Mouse (Mus musculus) kidney, postnatal 4 days (tissue): ENCODE measurements around the gene Uvrag.
A peak's percentile ranks its signal among the peaks of the same experiment; 100 is the strongest.

ENCODE experiments used
- DNase-seq, 2 experiments: peaks; one replicate each; pipeline ENCODE4 v3.0.0; 2021; ENCODE audit warnings: mixed read lengths in 2 of 2

Uvrag gene

DNA sequence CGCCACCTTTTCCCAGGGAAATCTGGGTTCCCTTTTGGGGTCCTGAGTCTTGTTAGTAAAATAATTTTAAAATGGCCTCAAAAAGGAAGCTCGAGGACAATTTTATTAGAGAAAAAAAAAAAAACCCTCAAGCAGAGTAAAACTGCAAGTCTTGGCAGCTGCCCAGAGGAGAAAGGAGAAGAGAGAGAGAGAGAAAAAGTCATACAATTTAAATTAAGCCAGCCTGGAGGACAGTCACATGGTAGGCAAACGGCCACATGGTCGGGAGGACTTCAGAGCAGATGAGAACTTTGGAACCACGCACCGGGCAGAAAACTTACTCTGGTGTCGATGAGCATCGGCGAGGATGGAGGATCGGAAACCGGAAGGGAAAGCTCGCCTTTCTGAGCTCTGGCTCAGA is 269.1 kb downstream of the Uvrag start:
- peak in 1 of 2 experiments; percentile 51 for DNase-seq

GRCm38 (mm10) chr7:98870791-98871190 is 270.1 kb downstream of the Uvrag start:
- no peak for DNase-seq

DNA sequence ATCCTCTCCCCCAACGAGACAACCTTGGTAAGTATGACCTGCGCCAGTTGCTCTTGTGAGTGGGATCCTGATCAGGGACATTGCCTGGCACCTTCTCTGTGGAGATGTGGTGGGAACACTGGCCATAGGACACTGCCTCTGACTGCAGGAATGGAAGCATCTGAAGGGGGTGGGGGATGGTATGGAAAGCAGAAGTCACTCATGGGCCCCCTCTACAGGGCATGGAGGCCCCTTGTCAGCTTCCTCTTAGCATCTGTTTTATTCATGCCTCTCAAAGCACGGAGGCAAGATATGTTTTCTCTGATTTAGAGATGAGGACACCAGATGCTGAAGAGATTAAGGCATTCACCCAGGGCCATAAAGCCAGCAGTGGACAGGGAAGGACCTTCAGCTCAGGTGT is 271.9 kb downstream of the Uvrag start:
- DNase-seq = no peak

GRCm38 (mm10) chr7:98867794-98868150 is 273.2 kb downstream of the Uvrag start:
- DNase-seq = no peak

DNA sequence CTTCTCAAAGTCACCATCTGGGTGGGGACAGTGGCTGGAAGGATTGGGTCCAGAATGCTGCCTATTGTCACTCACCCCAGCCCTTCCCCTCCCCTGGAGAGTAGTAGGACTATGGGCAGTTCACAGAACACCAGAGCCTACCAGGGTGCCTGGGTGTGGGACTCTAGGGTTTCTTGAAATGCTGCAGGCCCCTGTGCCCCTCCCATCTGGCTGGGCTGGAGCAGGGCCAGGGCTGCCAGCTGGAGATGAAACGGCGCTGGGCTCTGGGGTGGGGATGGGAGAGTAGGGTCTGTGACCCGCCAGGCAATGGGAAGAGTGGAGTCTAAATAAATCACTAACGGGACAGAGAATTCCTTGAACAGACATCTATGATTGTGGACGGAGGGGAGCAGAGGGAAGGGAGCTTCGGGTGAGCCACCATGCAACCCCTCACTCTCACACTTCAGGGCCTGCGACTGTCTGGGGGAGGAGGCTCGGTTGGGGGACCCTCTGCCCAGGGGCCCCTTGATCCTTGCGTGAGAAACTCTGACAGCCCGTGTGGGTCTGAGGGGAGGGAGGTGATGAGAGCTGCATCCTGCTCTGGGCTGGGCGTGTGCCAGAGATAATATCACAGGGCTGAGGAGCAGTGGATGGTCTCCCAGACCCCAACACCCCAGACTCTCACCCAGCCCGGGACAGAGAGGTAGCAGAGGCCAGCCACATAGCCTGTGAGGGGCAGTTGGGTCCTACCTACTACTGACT is 273.7 kb downstream of the Uvrag start:
- DNase-seq = peak; percentile 55 to 71

DNA sequence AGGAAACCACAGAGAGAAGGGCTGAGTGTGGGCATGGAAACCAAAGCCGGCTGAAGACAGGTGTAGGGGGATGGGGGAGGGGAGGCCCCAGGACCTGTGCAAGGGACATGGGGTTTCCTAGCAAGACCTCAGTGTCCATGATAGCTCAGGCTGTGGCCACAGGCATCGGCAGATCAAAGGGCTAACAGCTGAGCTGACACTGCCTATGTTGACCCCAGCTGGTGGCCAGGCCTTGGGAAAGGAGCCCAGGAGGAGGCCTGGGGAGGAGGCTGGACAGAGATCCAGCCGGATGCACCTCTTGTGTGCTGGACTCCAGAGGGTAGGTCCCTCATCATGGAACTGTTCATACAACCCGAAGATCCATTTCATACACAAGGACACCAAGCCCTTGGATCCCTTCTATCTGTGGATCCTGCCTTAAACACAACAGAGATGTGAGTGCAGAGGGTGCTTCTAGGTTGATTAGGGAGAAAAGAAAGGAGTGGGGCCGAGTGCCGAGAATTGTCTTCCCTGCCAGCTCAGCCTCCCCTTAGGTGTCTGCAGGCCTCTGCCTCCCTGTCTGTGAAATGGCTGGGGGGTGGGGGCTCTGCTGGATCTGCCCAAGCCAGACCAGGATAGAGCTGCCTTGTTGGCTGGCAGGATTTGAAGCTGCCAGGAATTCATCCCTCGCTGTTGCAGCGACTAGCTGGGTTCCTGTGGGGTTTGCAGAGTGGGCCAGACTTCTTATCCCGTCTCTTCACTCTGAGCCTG is 276.8 kb downstream of the Uvrag start:
- peak in 1 of 2 experiments; percentile 43 for DNase-seq

DNA sequence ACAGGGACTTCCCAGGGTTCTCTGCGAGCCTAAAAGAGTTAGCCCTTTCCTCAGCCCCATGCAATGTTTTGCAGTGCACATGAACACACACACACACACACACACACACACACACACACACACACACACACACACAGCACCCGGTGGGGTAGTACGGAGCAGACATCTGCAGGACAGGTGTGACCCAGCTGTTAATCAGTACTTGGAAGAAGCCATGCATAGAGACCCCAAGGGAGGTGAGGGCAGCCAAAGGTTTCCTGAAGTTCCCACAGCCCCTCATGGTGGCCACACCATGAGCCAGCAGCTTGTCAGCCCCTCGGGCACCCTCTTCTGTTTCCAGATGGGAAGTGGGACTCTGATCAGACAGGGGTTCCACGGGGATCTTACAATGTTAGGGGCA is 277.9 kb downstream of the Uvrag start:
- DNase-seq = no peak

DNA sequence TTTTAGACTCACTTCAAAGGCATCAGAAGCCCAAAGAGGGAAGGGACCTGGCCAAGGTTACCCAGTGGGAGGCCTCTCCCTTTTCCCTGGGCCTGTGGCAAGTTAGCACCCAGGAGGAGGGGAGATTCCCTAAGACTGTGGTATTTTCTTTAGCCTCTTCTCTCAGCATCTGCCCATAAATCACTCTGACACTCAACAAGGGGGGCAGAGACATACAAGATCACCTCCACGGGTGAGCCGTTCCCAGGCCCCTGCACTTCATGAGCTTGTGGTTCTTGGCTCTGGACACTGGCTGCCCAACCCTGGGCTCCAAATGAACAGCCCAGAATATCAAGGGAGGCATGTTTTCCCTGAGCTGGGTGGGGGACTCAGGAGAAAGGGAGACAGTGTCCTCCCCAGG is 279.9 kb downstream of the Uvrag start:
- no peak for DNase-seq

- DNase-seq = no peak
Measured at GRCm38 (mm10) chr7:98857094-98857493, 283.8 kb downstream of the Uvrag start.

DNA sequence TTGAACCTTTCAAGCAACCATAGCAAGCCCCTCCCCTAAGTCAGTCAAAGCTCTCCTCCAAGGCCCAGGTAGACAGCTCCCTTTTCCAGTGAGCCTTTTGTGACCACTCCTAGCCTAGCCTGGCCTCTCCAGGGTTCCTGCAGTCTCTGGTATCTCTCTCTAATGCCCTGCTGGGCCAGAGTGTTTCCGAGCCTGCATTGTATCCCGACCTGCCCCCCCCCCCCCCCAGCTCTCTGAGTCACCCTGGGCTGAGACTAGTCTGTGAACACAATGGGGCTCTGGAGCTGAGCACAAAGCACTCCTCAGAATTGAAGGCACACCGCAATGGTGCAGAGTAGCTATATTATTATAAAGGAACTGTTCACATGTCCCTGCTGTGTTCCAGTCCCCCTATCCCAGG is 284.8 kb downstream of the Uvrag start:
- no peak for DNase-seq

DNA sequence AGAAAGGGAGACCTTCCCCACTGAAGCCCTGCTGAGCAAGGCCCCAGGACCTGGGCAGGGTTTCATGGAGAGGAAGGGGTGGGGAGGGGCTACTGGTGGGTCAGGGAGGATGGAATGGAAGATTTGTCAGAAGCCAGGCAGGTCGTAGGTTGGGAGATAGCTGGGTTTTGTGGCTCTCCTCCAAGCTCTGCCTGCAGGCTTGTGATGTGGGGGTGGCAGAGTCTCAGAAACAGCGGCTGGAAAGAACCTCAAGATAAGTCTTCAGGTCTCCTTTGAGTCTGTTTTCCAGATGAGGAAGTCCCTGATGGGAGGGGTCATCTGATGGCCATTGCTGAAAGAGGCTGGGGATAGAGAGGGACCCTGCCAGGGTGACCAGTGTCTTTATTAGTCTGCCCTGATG is 285.6 kb downstream of the Uvrag start:
- DNase-seq = no peak

DNA sequence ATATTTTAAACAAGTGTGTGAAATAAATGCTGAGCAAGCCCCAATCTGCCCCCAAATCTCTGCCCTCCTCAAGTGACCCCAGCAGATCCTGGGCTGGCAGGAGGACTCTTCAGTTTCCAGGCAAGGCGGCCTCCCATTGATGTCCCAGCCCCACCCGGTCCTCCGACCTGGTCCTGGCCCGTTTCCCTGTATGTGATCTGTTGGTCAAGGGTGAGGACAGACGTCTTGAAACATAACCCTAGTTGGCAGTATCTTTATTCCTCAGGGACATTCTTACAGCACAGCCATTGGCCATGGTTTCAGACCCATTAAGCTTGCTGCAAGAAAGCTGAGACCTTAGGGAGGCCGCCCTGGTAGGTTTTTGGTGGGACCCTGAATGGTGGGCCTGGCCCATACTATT is 287.1 kb downstream of the Uvrag start:
- no peak for DNase-seq

DNA sequence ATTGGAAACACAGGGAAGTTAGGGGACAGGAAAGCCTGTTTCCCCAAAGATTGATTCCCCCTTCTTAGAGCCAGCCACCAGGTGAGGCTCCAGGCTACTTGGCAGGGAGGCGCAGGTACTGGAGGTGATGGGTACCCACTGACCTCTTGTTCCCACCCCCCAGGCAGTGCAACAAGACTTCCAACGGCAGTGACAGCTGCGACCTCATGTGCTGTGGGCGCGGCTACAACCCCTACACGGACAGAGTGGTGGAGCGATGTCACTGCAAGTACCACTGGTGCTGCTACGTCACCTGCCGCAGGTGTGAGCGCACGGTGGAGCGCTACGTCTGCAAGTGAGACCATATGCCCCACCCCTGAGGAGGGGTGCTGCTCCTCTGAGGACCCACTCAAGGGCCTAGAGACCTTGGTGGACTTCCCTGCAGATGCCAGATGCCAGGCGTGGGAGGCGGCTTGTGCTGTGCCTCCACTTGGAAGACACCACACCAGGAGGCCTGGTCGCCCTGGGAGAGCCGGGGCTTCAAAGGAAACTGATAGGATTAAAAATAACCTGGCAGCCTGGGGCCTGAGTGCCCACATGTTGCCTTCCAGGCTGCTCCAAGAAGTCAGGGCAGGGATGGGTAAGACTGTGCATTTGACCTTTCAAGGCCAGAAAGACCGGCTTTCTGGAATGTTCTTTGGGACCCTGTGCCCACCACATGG is 287.8 kb downstream of the Uvrag start:
- DNase-seq = no peak

DNA sequence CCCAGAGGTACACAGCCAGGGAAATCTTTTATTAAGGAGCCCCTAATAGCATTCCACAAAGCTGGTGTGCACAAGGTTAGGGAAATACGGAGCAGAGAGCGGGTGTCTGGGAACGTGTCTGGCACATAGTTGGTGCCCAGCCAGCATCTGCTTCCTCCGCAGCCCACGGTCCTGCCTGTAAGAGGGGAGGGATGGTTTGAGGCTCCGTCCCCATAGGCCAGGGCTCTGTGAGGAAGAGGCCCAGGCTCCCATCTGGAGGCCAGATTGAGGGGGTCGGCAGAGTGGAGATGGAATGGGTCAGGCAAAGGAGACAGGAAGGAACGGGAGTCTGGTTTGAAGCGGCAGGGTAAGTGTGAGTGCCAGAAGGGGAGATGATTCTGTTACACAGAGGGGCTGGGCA is 289.7 kb downstream of the Uvrag start:
- DNase-seq = peak; percentile 67 to 75

DNA sequence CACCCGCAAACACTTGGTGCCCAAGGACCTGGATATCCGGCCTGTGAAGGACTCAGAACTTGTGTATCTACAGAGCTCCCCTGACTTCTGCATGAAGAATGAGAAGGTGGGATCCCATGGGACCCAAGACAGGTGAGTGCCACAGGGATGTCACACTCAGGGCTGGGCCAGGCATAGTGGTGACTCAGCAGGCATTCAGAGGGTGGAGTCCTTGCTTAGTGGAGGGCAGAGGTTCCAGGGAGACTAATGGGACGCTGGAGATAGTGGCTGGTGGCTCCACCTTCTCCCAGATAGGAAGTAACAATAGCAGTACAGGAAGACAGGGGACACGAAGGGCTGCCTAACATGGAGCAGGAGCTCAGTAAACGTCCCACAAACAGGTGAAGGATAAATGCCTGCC is 290.6 kb downstream of the Uvrag start:
- DNase-seq = no peak

- peak in 1 of 2 experiments; percentile 54 for DNase-seq
Measured at GRCm38 (mm10) chr7:98848899-98849640, 291.9 kb downstream of the Uvrag start.

GRCm38 (mm10) chr7:98843649-98844048 is 297.3 kb downstream of the Uvrag start:
- DNase-seq = peak in 1 of 2 experiments; percentile 47

GRCm38 (mm10) chr7:98842997-98843396 is 297.9 kb downstream of the Uvrag start:
- no peak for DNase-seq

- DNase-seq = no peak
Measured at GRCm38 (mm10) chr7:98841802-98842201, 299.1 kb downstream of the Uvrag start.

GRCm38 (mm10) chr7:98840771-98841170 is 300.2 kb downstream of the Uvrag start:
- DNase-seq = no peak

DNA sequence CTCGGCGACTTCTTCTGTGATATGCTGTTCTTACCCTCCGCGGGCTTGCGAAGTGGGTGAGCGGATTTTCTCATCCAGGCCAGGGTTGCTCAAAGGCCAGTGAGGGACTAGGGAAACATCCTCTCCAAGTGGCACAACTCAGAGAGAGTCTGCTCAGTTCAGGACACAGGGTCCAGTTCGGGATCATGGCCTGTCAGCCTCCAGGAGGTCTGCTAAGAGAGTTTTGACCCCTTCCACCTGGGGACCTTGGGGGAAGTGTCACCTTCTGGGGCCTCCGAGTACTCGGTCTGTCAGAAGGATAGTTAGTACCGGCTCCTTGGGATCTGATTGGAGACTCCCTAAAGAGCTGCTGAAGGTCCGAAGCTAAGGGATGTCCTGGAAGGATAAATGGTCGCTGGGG is 301.6 kb downstream of the Uvrag start:
- DNase-seq = no peak

- DNase-seq = peak; percentile 81 to 87
Measured at GRCm38 (mm10) chr7:98838729-98839141, 302.2 kb downstream of the Uvrag start.

- DNase-seq = peak; percentile 91 to 94
Measured at GRCm38 (mm10) chr7:98837901-98838300, 303.0 kb downstream of the Uvrag start.
